Mouse (Mus musculus) gastrocnemius, adult 18-20 months (tissue): ENCODE measurements around the gene Dscam. TPM values are rescaled to one million over a fixed set of nuclear protein-coding genes. Genes with fewer than 3 reads are reported as not detected.

Experiments
- DNase-seq: peaks from one replicate; pipeline ENCODE4 v3.0.0; 2021; ENCODE audit warnings: low spot score
- total RNA-seq, 2 experiments: library from RNA; stranded (reverse); gene quantifications; 2 replicates each; pipeline ENCODE4 v1.2.3; 2021

Dscam gene
- total RNA-seq, 2 experiments from 2014 or later: not detected

DNA sequence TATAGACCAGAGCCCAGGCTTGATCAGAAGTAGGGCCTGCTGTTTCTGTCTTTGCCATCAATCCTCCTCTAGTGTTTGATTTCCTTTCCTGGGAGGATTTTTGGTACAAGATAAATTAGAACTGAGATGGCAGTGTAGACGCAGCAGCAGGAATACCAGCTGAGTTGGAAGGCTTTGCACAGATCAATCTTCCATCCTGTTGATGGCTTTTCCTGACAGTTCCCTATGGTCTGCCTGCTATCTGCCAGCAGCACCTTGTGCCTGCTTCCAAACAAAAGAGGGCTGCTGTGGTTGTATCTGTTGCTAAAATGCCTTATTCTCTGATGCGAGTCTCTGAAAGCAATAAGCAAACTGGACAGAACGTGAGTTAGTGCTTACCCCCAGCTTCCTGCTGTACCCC is 402.6 kb downstream of the Dscam start:
- DNase-seq: no peak

DNA sequence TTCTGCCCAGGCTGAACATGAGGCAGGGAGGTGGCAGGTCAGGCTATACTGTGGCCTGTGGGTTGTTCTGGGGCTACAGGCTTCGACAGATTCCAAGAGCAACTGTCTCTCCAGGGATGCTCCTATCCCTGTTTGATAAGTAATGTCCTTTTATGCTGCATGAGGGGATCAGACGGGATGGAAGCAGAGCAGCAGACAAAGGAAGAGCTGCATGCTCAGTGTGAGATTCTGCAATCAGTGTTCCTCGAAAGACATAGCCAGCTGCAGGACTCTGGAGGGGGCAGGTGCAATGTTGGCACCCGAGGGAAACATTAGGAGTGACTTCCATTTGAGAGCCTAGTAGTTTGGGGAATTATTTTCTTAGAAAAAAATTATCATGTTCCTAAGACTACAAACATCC is 403.0 kb downstream of the Dscam start:
- no peak for DNase-seq

DNA sequence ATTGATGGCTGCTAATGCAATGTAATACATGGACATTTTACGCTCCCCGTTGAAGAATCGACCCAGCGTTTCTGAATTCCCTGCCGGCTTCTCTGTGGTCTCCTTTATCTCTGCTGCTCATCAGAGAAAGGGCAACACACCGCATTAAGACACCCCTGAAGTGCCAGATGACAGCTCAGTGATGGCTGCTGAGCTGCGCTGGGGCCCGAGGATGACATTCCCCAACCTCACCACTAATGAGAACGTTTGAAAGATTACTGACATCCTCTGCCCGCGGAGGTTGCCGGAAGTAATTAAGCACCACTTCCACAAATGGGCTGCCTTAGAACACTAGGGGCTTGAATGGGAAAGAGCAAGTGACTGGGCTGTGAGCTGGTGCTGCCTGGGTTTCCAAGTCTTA is 409.3 kb downstream of the Dscam start:
- no peak for DNase-seq

DNA sequence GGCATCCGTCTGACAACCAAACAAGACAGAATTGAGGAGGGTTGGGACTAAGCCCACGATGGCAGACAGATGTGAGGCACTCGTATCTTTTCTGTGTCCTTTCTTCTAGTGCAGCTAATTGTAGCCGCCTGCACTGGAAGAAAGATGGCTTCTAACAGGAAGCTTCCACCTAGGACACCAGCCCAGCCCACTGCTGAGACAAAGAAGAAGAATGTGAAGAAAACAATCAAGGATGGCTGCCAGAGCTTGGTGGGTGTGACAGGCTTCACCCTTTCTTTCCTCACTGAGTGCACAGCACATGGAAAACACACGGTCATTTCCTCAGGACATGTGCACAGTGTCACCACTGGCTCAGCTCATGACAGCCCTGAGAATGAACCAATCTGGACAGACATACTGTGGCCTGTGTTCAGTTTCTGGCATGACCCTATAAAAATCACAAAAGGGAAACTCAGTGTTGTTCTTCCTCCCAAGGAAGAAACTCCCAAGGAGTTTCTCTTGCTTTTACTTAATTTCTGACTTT is 411.4 kb downstream of the Dscam start:
- DNase-seq: no peak

DNA sequence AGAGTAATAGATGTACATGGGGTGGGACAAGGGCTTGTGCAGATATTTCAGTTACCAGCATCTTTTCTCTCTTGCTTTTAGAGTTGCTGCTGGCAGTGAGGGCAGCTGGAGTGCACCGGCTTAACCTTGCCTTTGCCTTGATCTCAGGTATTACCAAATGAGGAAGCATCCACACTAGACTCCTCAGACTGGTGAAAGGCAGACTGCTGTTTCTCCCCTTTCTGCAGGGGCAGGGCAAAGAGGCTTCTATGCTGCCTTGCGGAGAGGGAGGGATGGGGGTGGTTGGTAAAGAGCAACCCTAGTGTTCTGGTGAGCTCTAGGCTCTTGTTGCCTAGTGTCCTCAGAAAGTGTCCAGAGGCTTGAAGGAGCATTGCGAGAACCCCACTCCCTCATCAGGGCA is 412.2 kb downstream of the Dscam start:
- DNase-seq: no peak

DNA sequence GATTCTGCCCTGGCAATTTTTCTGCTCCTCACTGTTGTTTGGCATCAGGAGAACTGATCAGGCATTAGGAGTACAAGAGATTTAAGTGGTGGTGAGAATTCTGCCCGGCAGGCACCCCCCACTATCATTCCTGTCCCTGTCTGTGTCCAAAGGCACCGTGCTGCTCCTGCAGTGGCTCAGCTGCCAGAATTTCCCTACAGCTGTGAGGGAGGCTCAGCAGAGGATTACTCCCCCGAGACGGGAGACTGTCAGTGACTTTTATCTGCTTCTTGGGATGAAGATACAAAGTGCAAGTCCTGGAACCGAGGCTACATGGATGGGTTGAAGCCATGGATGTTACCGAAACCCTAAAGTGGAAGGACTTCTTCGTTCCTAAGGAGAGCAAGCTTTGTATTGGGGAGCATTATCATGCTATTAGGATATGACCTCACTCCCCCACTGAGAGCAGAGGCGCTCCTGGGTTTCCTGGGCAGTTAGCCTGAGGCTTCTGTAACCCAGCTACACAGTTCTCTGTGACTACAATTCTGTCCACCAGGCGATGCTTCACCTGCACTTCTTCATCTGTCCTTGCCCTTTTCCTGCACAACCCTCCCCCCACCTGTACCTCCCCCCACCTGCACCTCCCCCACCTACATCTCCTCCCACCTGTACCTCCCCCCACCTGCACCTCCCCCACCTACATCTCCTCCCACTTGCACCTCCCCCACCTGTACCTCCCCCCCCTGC is 412.8 kb downstream of the Dscam start:
- no peak for DNase-seq

DNA sequence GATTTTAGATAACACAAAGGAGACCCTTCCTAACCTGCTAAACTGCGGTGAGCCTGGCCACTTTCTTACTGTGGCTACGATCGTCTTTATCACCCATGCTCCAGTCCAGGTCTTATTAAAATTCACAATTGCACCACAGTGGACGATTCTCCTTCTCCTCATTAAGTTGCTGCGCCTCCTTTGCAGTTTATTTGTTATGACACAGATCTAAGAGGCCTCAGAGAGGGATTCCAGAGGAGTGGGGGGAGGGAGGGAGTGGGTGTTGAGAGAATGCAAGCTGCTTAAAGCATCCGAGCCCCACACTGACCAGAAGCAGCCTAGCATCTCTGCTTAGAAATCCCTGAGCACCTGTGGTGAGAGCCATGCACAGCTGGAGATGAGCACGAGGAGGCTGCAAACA is 413.6 kb downstream of the Dscam start:
- no peak for DNase-seq

DNA sequence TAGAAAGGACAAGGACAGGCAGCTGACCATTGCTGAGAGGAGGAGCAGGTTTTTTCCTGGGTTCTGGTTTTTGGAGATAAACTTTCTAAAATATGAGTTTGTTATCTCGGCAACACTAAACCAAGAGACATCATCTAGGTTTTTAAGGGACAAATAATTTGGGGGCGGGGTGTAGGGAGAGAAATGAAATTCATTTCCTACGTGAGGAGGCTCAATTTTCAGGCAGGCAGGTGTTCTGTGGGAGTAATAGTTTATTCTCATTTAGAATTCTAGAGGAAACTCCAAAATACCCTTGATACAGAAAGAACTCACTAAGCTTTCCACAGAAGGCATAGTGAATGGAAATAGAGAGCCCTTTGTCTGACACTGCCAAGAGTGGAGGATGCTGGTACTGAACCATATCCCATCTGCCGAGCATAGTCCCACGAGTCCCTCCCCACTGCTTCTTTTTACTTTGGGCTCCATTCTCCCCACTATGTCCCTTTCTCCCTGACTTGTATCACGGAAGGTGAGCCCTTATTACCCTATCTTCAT is 415.5 kb downstream of the Dscam start:
- DNase-seq: no peak

DNA sequence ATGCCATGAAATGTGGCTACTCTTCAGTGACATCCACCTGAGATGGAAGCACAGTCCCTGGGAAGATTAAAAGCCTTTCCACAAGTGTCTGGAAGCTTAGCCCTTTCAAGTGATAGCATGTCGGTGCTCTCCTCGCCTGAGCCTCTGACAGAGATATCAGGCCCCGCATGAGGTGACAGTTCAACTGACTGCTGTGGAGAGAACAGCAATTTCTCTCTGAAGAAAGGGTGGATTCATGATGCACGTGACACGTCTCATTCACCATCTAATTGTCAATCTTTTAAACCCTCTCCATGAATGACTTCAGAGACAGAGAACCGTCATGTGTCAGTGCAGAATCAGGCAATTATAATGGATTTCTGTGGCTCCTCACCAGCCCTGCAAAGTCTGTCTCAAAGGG is 416.2 kb downstream of the Dscam start:
- no peak for DNase-seq

DNA sequence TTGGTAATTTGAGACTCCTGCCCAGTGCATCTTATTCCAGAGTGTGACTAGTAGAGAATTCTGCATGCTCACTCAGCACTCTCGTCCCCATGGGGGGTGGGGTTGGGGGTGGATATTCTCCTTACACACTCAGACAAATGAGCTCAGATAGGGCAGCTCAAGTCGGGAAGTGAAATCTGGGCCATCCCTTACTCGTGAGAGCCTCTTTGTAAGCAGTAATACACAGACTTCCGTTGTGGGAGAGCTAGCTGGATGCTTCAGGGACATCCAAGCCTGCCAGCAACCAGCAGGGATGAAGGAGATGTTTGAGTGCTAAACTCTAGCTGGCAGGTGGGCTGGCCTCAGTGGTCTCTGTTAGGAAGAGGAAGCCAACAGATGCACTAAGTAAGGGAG is 416.8 kb downstream of the Dscam start:
- DNase-seq: no peak

DNA sequence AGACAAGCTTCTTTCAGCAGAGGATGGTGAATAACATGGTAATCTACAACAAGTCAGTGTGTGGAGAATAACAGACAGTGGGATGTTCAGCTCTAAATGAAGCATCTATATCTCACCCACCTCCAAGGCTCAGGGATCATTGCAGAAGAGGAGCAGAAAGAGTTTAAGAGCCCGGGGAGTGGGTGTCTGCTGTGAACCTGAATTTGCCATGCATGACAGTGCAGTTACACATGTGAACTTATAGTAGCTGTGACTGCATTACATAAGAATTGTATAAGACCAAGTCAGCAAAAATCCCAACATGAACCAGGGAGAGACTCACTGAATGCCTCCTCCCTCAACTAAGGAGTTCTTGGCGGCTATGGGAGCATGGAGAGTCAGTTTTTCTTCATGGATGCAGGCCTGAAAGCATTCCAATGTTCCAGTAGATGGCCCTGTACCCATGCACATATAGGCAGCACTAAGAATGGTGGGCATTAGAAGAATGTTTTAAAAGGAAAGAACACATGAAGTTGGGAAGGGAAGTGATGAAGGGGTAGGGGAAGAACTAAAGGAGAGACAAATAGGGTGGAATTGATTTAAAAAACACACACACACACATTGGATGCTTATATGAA is 417.3 kb downstream of the Dscam start:
- DNase-seq: no peak

DNA sequence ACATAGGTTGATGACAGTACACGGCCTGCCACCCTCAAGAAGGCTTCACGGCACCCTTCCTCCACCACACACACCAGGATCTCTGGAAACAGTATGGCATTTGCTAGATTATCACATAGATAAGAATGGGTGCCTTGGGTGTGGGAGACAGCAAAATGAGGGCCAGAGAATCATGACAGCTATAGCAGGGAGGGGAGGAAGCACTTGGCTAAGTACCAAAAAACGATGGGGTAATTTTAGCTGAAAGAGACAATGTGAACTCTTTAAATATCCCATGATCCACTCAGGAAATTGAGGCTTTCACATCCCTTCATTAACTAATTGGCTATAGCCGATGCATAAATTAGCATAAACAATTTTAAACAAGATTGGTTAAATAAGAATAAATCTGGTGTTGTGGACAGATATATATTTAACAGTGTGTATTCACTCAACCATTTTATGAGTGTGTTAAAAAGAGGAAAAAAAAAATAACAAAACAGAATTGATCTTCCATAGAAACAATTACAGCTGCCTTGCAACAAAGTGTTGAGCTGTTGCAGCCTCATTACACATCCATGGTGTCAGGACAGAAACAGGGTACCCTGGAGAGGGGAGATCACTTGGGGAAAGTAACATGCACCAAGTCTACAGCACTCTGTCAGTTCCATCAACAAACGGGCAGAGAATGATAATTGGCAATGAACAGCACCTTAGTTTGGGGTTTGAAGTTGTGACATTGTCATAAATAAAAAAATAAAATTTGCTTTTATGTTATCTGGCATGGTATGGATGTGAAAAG is 427.9 kb downstream of the Dscam start:
- no peak for DNase-seq

DNA sequence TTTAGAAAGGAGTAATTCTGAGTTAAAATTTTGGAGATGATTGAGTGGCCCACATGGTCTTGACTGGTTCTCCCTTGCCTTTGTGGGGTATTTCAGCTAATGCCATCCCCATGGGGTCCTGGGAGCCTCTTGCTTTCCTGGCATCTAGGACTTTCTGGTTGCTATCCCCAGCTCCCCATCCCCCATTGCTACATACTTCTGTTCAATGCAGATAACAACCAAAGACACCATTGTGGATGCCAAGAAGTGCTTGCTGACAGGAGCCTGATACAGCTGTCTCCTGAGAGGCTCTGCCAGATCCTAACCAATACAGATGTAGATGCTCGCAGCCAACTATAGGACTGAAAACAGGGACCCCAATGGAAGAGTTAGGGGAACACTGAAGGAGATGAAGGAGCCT is 429.2 kb downstream of the Dscam start:
- DNase-seq: no peak

DNA sequence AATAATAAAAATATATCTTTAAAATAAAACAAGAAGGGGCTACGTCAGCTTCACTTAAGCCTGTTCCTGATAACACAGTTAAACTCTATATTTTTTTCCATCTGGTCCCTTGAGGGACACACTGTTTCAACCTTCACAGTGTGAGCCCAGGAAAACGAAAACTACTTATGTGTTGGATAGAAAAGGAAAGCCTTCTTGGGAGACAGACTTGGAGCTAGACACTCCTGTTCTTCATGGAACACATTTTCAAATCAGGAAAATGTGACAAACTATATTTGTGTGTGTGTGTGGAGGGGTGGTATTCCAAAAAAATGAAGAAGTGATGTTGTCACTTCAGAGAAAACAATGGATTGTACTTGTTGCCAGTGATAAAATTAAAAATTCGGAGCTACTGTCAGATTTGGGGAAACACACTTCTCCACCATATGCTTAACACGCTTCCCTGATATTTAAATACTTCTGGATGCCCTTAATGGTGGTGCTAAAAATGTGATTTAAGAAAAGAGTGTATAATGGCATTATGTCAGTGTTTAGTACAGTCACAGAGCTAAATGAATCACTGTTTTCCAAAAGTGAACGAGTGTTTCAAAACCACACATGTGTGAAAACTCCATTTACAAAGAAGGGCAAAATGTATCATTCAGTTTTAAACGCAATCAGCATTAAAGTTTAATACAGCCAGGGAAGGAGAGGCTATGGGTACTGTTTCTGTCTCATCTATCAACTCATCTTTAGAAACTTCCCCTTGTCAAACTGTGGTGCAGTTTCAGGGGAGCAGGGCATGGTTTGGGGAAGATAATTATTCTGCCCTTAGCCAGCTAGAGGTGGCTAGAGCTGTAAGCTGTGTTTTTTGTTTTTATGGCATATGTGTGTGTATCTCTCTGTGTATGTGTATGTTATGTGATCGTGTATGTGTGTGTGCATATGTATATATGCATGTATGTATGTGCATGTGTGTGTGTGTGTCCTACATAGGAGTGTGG is 430.2 kb downstream of the Dscam start:
- DNase-seq: no peak

DNA sequence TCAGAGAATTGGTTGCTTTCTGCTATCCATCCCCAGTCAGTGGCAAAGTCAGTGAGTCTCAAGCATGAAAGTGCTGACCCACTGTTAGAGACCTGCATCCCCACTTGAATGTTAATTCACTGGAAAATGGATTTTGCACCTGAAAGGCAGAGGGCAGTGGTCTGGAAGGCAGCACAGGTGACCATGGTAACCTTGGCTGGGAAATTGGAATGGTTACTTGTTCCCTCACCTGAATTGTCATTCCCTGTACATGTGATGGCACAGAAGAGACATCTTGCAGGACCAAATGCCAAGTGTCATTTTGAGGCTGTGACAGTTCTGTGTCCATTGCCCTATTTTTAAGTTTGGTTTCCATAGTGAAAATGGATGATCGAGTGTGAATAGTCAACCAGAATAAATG is 434.1 kb downstream of the Dscam start:
- DNase-seq: no peak

DNA sequence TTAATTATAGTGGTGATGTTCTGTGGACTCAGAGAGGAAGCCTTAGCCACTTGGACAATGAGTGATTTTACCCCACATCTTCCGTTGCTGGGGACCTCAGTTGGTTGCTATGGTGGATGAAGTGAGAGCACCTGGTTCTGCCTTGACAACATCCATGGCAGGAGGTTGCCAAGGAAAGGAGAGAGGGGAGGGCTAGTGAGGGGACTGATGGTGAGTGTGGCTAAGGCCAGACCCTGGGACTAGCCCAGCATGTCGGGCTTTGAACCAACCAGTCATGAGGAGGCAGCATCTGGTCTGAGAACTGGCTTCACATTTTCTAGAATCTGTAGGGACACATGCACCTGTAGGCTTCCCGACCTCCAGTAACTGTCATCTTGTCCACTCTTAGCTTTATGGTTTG is 439.7 kb downstream of the Dscam start:
- DNase-seq: no peak

DNA sequence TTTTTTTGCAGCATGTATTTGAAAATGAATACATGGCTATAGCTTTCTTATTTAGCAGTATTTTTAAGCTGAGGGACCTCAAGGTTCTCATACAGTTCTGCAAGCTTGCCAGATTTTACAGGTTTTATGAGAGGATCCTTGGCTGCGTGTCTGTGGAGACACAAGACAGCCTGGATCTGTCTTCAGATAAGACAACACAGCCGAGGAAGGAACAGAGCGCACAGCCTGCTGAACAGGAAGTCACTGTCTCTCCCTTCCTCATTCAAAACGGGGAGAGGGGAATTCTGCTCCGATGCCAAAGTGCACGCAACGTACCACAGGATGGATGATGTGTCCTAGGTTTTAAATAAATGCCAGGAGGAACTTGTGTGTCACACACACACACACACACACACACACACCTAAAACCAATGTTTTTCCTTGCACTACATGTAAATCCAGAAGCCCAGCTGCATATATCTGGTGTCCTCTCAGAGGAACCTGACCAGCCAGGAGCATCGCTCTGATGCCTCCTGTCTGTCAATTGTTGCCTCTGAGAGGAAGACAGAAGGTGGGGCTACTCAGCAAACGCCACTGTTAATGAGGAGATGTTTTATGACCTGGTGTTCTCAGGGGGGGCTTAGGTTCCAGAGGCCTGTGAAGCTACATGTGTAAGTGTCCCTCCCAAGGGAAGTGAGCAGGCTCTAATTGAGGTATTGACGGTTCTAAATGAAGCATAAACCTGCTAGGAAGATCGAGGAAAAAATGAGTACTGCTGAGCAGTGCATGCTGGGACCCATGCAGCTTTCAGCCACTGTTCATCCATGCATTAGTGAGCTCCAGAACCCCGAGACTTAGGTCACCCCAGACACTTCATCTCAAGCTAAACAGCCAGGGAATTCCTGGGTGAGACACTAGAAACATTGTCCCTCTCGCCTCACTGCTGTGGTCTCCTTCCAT is 442.4 kb downstream of the Dscam start:
- no peak for DNase-seq

DNA sequence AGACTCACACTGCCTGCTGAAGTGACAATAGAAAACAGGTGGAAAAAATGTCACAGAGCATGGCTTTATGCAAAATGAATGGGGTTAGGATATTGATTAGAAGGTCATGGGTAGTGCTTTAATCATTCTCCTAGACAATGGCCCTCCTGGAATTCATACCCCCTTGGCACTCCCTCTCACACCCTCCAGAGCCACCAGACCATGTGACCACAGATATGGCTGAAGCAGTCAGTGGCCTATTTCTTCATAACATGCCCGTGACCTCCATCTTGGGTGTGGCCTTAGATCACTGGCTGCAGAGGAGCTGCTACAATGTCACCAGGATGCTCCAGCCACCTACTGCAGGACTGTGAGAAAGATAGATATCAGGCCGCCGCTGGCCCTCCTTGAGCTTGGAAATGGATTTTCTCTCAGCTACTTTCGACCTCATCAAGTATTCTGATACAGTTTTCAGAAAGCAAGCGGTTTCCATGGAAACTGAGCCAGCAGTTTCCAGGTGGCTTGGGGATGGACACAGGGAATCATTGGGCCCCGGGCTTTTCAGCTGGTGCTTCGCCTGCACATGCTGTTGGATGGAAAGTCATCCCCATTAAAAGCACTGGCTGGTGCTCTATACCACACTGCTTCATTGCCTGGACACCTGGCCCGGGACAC is 445.4 kb downstream of the Dscam start:
- DNase-seq: no peak

DNA sequence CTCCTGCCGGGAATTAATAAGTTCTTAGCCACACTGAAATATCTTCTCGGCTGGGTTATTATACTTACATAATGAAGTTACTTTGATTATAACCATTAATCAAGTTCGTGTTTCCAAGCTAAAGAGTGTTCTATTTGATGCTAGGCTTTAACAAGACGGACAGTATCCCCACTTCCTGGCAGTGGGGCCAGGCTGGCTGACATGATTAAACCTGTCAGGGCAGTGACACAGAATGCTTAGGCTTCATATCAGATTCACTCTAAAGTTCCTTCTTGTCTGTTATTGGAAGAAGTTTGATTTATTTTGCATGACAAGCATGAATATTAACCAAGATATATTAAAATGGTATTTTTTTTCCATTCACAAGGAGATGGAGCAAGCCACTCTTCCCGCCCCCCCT is 446.0 kb downstream of the Dscam start:
- no peak for DNase-seq
